Mouse (Mus musculus): Measurements from ENCODE around the gene Nanp. TPM values are rescaled to one million over a fixed set of nuclear protein-coding genes. Genes with fewer than 3 reads are reported as not detected.

Gene Nanp
- total and polyA plus RNA-seq, 3 experiments, result 15.6 to 33.0 (median 30.8) TPM

GRCm38 (mm10) chr2:150991050-150991449 is 48.1 kb downstream of the Nanp start:
- dilution Hi-C loops (cut with MboI; ENCODE audit: extremely low pct_ligation_motif_present, extremely low pct_unique_long_range_greater_than_20kb, low sequenced_read_pairs), result no loop called here
- Histone ChIP-seq H3K79me2 (replicated peaks; ENCODE audit: control insufficient read depth, extremely low read depth, insufficient read depth, poor library complexity, severe bottlenecking) (no peaks in the 10 kb centered on the region), H3K4me1 (ENCODE audit: control insufficient read depth in 1 of 2, insufficient read depth in 2 of 2) (no peaks in the 10 kb centered on the region), H3K27ac (ENCODE audit: insufficient read depth, low read depth) (no peak overlapping the region), H3K9me3 (replicated peaks; ENCODE audit: low read length) (no peaks in the 10 kb centered on the region), H3K36me3 (replicated peaks in 1 of 2; ENCODE audit: control insufficient read depth in 1 of 2, insufficient read depth in 1 of 2, low read length in 1 of 2) (no peaks in the 10 kb centered on the region), H3K27me3 (replicated peaks) (no peaks in the 10 kb centered on the region), H3K4me2 (ENCODE audit: insufficient read depth, low read depth, poor library complexity, severe bottlenecking) (no peak overlapping the region), H3K4me3 (replicated peaks in 1 of 3; ENCODE audit: low read depth in 2 of 3, low read length in 2 of 3, poor library complexity in 1 of 3) (no peak overlapping the region), H3K9ac (ENCODE audit: insufficient read depth, low read depth) (no peak overlapping the region)
- no peak for TF ChIP-seq IRF4 (IDR thresholded peaks at IDR 0.05; ENCODE audit: low read depth, low read length)
- in situ Hi-C loops (cut with MboI; ENCODE audit: low pct_ligation_motif_present, low pct_unique_long_range_greater_than_20kb, low sequenced_read_pairs), result no loop called here
- DNase-seq (ENCODE audit: extremely low read depth), result no peak

- dilution Hi-C loops (cut with MboI; ENCODE audit: extremely low pct_ligation_motif_present, extremely low pct_unique_long_range_greater_than_20kb, low sequenced_read_pairs), result no loop called here
- no peaks in the 10 kb centered on the region for H3K4me1 ChIP-seq (ENCODE audit: control insufficient read depth in 1 of 2, insufficient read depth in 2 of 2)
Observed at GRCm38 (mm10) chr2:150990506-150990905, 48.7 kb downstream of the Nanp start.

GRCm38 (mm10) chr2:150985359-150985758 is 53.8 kb downstream of the Nanp start:
- dilution Hi-C loops (cut with MboI; ENCODE audit: extremely low pct_ligation_motif_present, extremely low pct_unique_long_range_greater_than_20kb, low sequenced_read_pairs) (no loop called here), in situ Hi-C loops (cut with MboI; ENCODE audit: low pct_ligation_motif_present, low pct_unique_long_range_greater_than_20kb, low sequenced_read_pairs) (no loop called here)
- Histone ChIP-seq H3K9me3 (replicated peaks; ENCODE audit: low read length) (no peaks in the 10 kb centered on the region), H3K27ac (ENCODE audit: insufficient read depth, low read depth) (no peak overlapping the region), H3K9ac (ENCODE audit: insufficient read depth, low read depth) (no peak overlapping the region), H3K4me2 (ENCODE audit: insufficient read depth, low read depth, poor library complexity, severe bottlenecking) (peak overlapping the region; percentile 29; the same call in 1 of the 2 replicates), H3K4me1 (ENCODE audit: control insufficient read depth in 1 of 2, insufficient read depth in 2 of 2) (no peaks in the 10 kb centered on the region), H3K36me3 (replicated peaks in 1 of 2; ENCODE audit: control insufficient read depth in 1 of 2, insufficient read depth in 1 of 2, low read length in 1 of 2) (no peaks in the 10 kb centered on the region), H3K4me3 (replicated peaks in 1 of 3; ENCODE audit: low read depth in 2 of 3, low read length in 2 of 3, poor library complexity in 1 of 3) (no peak overlapping the region), H3K27me3 (replicated peaks) (no peaks in the 10 kb centered on the region), H3K79me2 (replicated peaks; ENCODE audit: control insufficient read depth, extremely low read depth, insufficient read depth, poor library complexity, severe bottlenecking) (no peaks in the 10 kb centered on the region; the same call in 1 of the 2 replicates)
- DNase-seq (ENCODE audit: extremely low read depth), result no peak
- TF ChIP-seq E2F4 (IDR thresholded peaks at IDR 0.05; ENCODE audit: insufficient replicate concordance, low read depth, low read length), result no peak
- TF ChIP-seq JUND (conservative IDR thresholded peaks at IDR 0.05; ENCODE audit: low read depth, low read length), result peak; percentile 93
- peak; percentile 36; the same call in 1 of the 2 replicates for TF ChIP-seq MEF2A (IDR thresholded peaks at IDR 0.05; ENCODE audit: borderline replicate concordance, low read depth, low read length)
- TF ChIP-seq HCFC1 (IDR thresholded peaks at IDR 0.05; ENCODE audit: low read depth, low read length), result no peak; the same call in 1 of the 2 replicates
- TF ChIP-seq IRF4 (IDR thresholded peaks at IDR 0.05; ENCODE audit: low read depth, low read length), result peak; percentile 88
- TF ChIP-seq NRF1 (IDR thresholded peaks at IDR 0.05; ENCODE audit: low read depth, low read length), result no peak
- TF ChIP-seq EP300 (IDR thresholded peaks at IDR 0.05; ENCODE audit: low read length), result peak; percentile 85
- TF ChIP-seq JUN (IDR thresholded peaks at IDR 0.05; ENCODE audit: insufficient read depth, low read depth, low read length), result peak; percentile 87
- TF ChIP-seq BHLHE40 (IDR thresholded peaks at IDR 0.05; ENCODE audit: low read depth, low read length), result no peak

More at GRCm38 (mm10) chr2:150990506-150990905, 48.7 kb downstream of the Nanp start:
- no peak for DNase-seq (ENCODE audit: extremely low read depth)
- H3K4me3 ChIP-seq (replicated peaks in 1 of 3; ENCODE audit: low read depth in 2 of 3, low read length in 2 of 3, poor library complexity in 1 of 3), result no peak overlapping the region
- H3K4me2 ChIP-seq (ENCODE audit: insufficient read depth, low read depth, poor library complexity, severe bottlenecking), result no peak overlapping the region
- no peaks in the 10 kb centered on the region for H3K79me2 ChIP-seq (replicated peaks; ENCODE audit: control insufficient read depth, extremely low read depth, insufficient read depth, poor library complexity, severe bottlenecking)
- in situ Hi-C loops (cut with MboI; ENCODE audit: low pct_ligation_motif_present, low pct_unique_long_range_greater_than_20kb, low sequenced_read_pairs), result no loop called here
- TF ChIP-seq POLR2A (IDR thresholded peaks at IDR 0.05; ENCODE audit: low read depth, low read length) (no peak), KAT2A (IDR thresholded peaks at IDR 0.05; ENCODE audit: insufficient replicate concordance, low read length) (no peak), GABPA (IDR thresholded peaks at IDR 0.05; ENCODE audit: insufficient replicate concordance, low read depth, low read length) (no peak)
- no peaks in the 10 kb centered on the region for H3K27me3 ChIP-seq (replicated peaks)
- H3K36me3 ChIP-seq (replicated peaks in 1 of 2; ENCODE audit: control insufficient read depth in 1 of 2, insufficient read depth in 1 of 2, low read length in 1 of 2), result no peaks in the 10 kb centered on the region
- no peaks in the 10 kb centered on the region for H3K9me3 ChIP-seq (replicated peaks; ENCODE audit: low read length)
- no peak overlapping the region for H3K9ac ChIP-seq (ENCODE audit: insufficient read depth, low read depth)
- H3K27ac ChIP-seq (ENCODE audit: insufficient read depth, low read depth), result no peak overlapping the region

All from CH12.LX (cell line).